Mouse (Mus musculus): ENCODE measurements at regions not wholly inside any gene's neighbourhood (a gene's known extent, or its start where the extent isn't known, plus 50 kb on each side); places are given as distances from the start of the nearest gene placed in this dataset.

GRCm38 (mm10) chr11:39550066-39550465 is 1144.9 kb downstream of the Mat2b start:
- TF ChIP-seq CTCF (IDR thresholded peaks at IDR 0.05; ENCODE audit: low read depth, low read length) = no peak
- no peak for TF ChIP-seq POLR2A (IDR thresholded peaks at IDR 0.05; ENCODE audit: borderline replicate concordance, low read depth, low read length)

All from bone marrow macrophage, adult 2 months (primary cell).